Mouse (Mus musculus): Measurements from ENCODE around the gene Lad1. TPM values are rescaled to one million over a fixed set of nuclear protein-coding genes. Genes with fewer than 3 reads are reported as not detected.

The Lad1 gene
- total and polyA plus RNA-seq, 3 experiments, result 0.16 TPM; not detected in 2

GRCm38 (mm10) chr1:135812618-135813017 lies 5.8 kb upstream of the Lad1 start:
- H3K4me1 ChIP-seq (ENCODE audit: insufficient read depth, low read depth, low read length), result no peaks in the 10 kb centered on the region
- peaks cover 45% of the 10 kb centered on the region for H3K27me3 ChIP-seq (ENCODE audit: insufficient read depth, low read length)
- no peaks in the 10 kb centered on the region for H3K36me3 ChIP-seq (replicated peaks)
- no peak for TF ChIP-seq POLR2AphosphoS5 (IDR thresholded peaks at IDR 0.05; ENCODE audit: insufficient replicate concordance, low read depth, low read length)
- H3K4me3 ChIP-seq (ENCODE audit: low read depth, low read length), result no peak overlapping the region
- no peaks in the 10 kb centered on the region for H3K9me3 ChIP-seq (replicated peaks)
- DNase-seq (ENCODE audit: low spot score) (no peak), ATAC-seq (ENCODE audit: extremely low read depth, insufficient number of reproducible peaks, low FRiP score, poor library complexity, severe bottlenecking) (no peak)

GRCm38 (mm10) chr1:135813071-135813470 lies 5.3 kb upstream of the Lad1 start:
- no peaks in the 10 kb centered on the region for H3K4me1 ChIP-seq (ENCODE audit: insufficient read depth, low read depth, low read length)
- no peak for DNase-seq (ENCODE audit: low spot score)
- ATAC-seq (ENCODE audit: extremely low read depth, insufficient number of reproducible peaks, low FRiP score, poor library complexity, severe bottlenecking), result no peak

GRCm38 (mm10) chr1:135813687-135814395 lies 4.6 kb upstream of the Lad1 start:
- TF ChIP-seq GATA1 (IDR thresholded peaks at IDR 0.05; ENCODE audit: borderline replicate concordance, low read length), result no peak
- TF ChIP-seq TAL1 (conservative IDR thresholded peaks at IDR 0.05; ENCODE audit: low read depth, low read length), result no peak
- no peak for TF ChIP-seq CTCF (IDR thresholded peaks at IDR 0.05; ENCODE audit: low read depth, low read length)
- TF ChIP-seq GATA2 (IDR thresholded peaks at IDR 0.05; ENCODE audit: borderline replicate concordance, low read depth, low read length), result no peak
- TF ChIP-seq POLR2AphosphoS5 (IDR thresholded peaks at IDR 0.05; ENCODE audit: insufficient replicate concordance, low read depth, low read length), result no peak
- H3K27me3 ChIP-seq (ENCODE audit: insufficient read depth, low read length), result peaks cover 50% of the 10 kb centered on the region
- no peaks in the 10 kb centered on the region for H3K36me3 ChIP-seq (replicated peaks)
- H3K9me3 ChIP-seq (replicated peaks), result no peaks in the 10 kb centered on the region
- no peak for ATAC-seq (ENCODE audit: extremely low read depth, insufficient number of reproducible peaks, low FRiP score, poor library complexity, severe bottlenecking)
- DNase-seq (ENCODE audit: low spot score), result no peak
- no peaks in the 10 kb centered on the region for H3K4me1 ChIP-seq (ENCODE audit: insufficient read depth, low read depth, low read length)
- H3K4me3 ChIP-seq (ENCODE audit: low read depth, low read length), result no peak overlapping the region

More at GRCm38 (mm10) chr1:135813071-135813470, 5.3 kb upstream of the Lad1 start:
- TF ChIP-seq GATA1 (IDR thresholded peaks at IDR 0.05; ENCODE audit: borderline replicate concordance, low read length) (no peak), POLR2AphosphoS5 (IDR thresholded peaks at IDR 0.05; ENCODE audit: insufficient replicate concordance, low read depth, low read length) (no peak), GATA2 (IDR thresholded peaks at IDR 0.05; ENCODE audit: borderline replicate concordance, low read depth, low read length) (no peak), CTCF (IDR thresholded peaks at IDR 0.05; ENCODE audit: low read depth, low read length) (no peak), TAL1 (conservative IDR thresholded peaks at IDR 0.05; ENCODE audit: low read depth, low read length) (no peak)
- Histone ChIP-seq H3K27me3 (ENCODE audit: insufficient read depth, low read length) (peaks cover 49% of the 10 kb centered on the region), H3K4me3 (ENCODE audit: low read depth, low read length) (no peak overlapping the region), H3K9me3 (replicated peaks) (no peaks in the 10 kb centered on the region), H3K36me3 (replicated peaks) (no peaks in the 10 kb centered on the region)

GRCm38 (mm10) chr1:135814531-135814930 lies 3.9 kb upstream of the Lad1 start:
- DNase-seq (ENCODE audit: low spot score) (no peak), ATAC-seq (ENCODE audit: extremely low read depth, insufficient number of reproducible peaks, low FRiP score, poor library complexity, severe bottlenecking) (no peak)
- Histone ChIP-seq H3K36me3 (replicated peaks) (no peaks in the 10 kb centered on the region), H3K4me1 (ENCODE audit: insufficient read depth, low read depth, low read length) (no peaks in the 10 kb centered on the region), H3K9me3 (replicated peaks) (no peaks in the 10 kb centered on the region), H3K4me3 (ENCODE audit: low read depth, low read length) (no peak overlapping the region), H3K27me3 (ENCODE audit: insufficient read depth, low read length) (peaks cover 49% of the 10 kb centered on the region)
- TF ChIP-seq TAL1 (conservative IDR thresholded peaks at IDR 0.05; ENCODE audit: low read depth, low read length) (no peak), POLR2AphosphoS5 (IDR thresholded peaks at IDR 0.05; ENCODE audit: insufficient replicate concordance, low read depth, low read length) (no peak), GATA2 (IDR thresholded peaks at IDR 0.05; ENCODE audit: borderline replicate concordance, low read depth, low read length) (no peak), GATA1 (IDR thresholded peaks at IDR 0.05; ENCODE audit: borderline replicate concordance, low read length) (no peak), CTCF (IDR thresholded peaks at IDR 0.05; ENCODE audit: low read depth, low read length) (no peak)

GRCm38 (mm10) chr1:135817595-135817994 lies 803 bp upstream of the Lad1 start:
- ATAC-seq (ENCODE audit: extremely low read depth, insufficient number of reproducible peaks, low FRiP score, poor library complexity, severe bottlenecking) (no peak), DNase-seq (ENCODE audit: low spot score) (no peak)
- no peak overlapping the region for H3K4me3 ChIP-seq (ENCODE audit: low read depth, low read length)
- no peak for TF ChIP-seq TAL1 (conservative IDR thresholded peaks at IDR 0.05; ENCODE audit: low read depth, low read length)
- H3K27me3 ChIP-seq (ENCODE audit: insufficient read depth, low read length), result peaks cover 41% of the 10 kb centered on the region
- H3K9me3 ChIP-seq (replicated peaks), result no peaks in the 10 kb centered on the region
- H3K36me3 ChIP-seq (replicated peaks), result no peaks in the 10 kb centered on the region
- H3K4me1 ChIP-seq (ENCODE audit: insufficient read depth, low read depth, low read length), result no peaks in the 10 kb centered on the region

GRCm38 (mm10) chr1:135820071-135820470 lies 1.7 kb downstream of the Lad1 start:
- DNase-seq (ENCODE audit: low spot score), result no peak
- Histone ChIP-seq H3K4me3 (ENCODE audit: low read depth, low read length) (no peak overlapping the region), H3K36me3 (replicated peaks) (no peaks in the 10 kb centered on the region), H3K9me3 (replicated peaks) (no peaks in the 10 kb centered on the region), H3K4me1 (ENCODE audit: insufficient read depth, low read depth, low read length) (no peaks in the 10 kb centered on the region), H3K27me3 (ENCODE audit: insufficient read depth, low read length) (peaks cover 26% of the 10 kb centered on the region; the same call in 1 of the 2 replicates)
- ATAC-seq (ENCODE audit: extremely low read depth, insufficient number of reproducible peaks, low FRiP score, poor library complexity, severe bottlenecking), result no peak
- no peak for TF ChIP-seq CTCF (IDR thresholded peaks at IDR 0.05; ENCODE audit: low read depth, low read length)
- TF ChIP-seq POLR2AphosphoS5 (IDR thresholded peaks at IDR 0.05; ENCODE audit: insufficient replicate concordance, low read depth, low read length), result no peak

Data from G1E (cell line).